In the genomic region with DNA sequence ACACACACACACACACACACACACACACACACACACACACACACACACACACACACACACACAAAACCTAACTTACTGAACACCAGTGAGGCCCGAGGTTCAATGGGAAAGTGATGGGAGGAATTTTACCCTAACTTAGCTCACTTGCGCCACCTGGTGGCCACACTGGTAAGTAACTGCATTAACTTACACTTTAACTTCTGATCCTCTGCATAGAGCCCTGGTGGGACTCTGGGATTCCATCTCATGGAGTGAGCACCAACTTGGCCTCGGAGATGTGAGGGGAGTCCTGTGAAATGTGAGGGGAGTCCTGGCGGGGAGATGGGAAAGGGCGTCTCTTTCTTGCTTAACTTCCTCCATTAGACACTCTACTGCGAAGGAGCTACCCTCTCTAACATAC, we compare ENCODE assay signal across 8 mouse cellular contexts. TPM values are rescaled to one million over a fixed set of nuclear protein-coding genes. Genes with fewer than 3 reads are reported as not detected.
DNase-seq lines count a peak whose midpoint lies in the region; ATAC-seq and TF ChIP-seq lines count a peak whose summit lies in the region.

No protein-coding gene starts in this region.

- peak; percentile 53 for ATAC-seq in common myeloid progenitor, adult 5-6 weeks (replicated peaks; ENCODE audit: low read depth, poor library complexity, severe bottlenecking)
- peak; percentile 26; the same call in 1 of the 2 replicates for ATAC-seq in liver, postnatal 0 days
- peak; percentile 48; the same call in 1 of the 2 replicates for ATAC-seq in neural tube, embryonic 15.5 days (ENCODE audit: low FRiP score)

- H3K4me2 ChIP-seq in liver, postnatal 0 days (ENCODE audit: low read depth, low read length), result no peak overlapping the region
- H3K4me2 ChIP-seq in neural tube, embryonic 15.5 days, result no peak overlapping the region

- H3K27ac ChIP-seq in liver, postnatal 0 days (ENCODE audit: low read depth), result no peak overlapping the region
- H3K27ac ChIP-seq in neural tube, embryonic 15.5 days (replicated peaks), result no peak overlapping the region
- no peak overlapping the region for H3K27ac ChIP-seq in thymus, adult 2 months (ENCODE audit: control insufficient read depth, insufficient read depth, low read length)

- H3K4me1 ChIP-seq in liver, postnatal 0 days (ENCODE audit: insufficient read depth), result peaks cover 3% of the 10 kb centered on the region; the same call in 1 of the 2 replicates
- peaks cover 3% of the 10 kb centered on the region; the same call in 1 of the 2 replicates for H3K4me1 ChIP-seq in neural tube, embryonic 15.5 days
- no peaks in the 10 kb centered on the region for H3K4me1 ChIP-seq in thymus, adult 2 months (replicated peaks; ENCODE audit: control insufficient read depth, insufficient read depth, low read length)

- 16% methylated on average over 6 of the region's 6 CpGs for WGBS in liver, postnatal 0 days (ENCODE audit: insufficient replicate concordance)
- 23% methylated on average over 6 of the region's 6 CpGs for WGBS in neural tube, embryonic 15.5 days
- WGBS in thymus, adult 2 months, result 28% methylated on average over 6 of the region's 6 CpGs

- peak; percentile 93 for TF ChIP-seq CTCF in liver, postnatal 0 days (IDR thresholded peaks at IDR 0.05; ENCODE audit: low read depth)
- TF ChIP-seq CTCF in thymus, adult 2 months (IDR thresholded peaks at IDR 0.05; ENCODE audit: borderline replicate concordance, control insufficient read depth, extremely low read depth, insufficient read depth, low read length, poor library complexity), result no peak; the same call in 1 of the 2 replicates

- no peak overlapping the region for H3K9ac ChIP-seq in liver, postnatal 0 days (replicated peaks)
- H3K9ac ChIP-seq in neural tube, embryonic 15.5 days (replicated peaks), result no peak overlapping the region

- DNase-seq in 3T3-L1 (ENCODE audit: low read depth, low spot score), result peak; percentile 92
- DNase-seq in adrenal gland, adult (ENCODE audit: inconsistent age in 2 of 2, low spot score in 1 of 2), result peak; percentile 66 to 90
- peak; percentile 82 to 85 for DNase-seq in gastrocnemius, postnatal 4 days (ENCODE audit: low spot score in 2 of 2)
- peak; percentile 76 to 94 for DNase-seq in kidney, postnatal 25 days
- DNase-seq in liver, postnatal 0 days, result peak; percentile 87
- DNase-seq in thymus, adult 2 months, result peak; percentile 71

- no peak overlapping the region for H3K4me3 ChIP-seq in liver, postnatal 0 days (ENCODE audit: low read depth, low read length)
- H3K4me3 ChIP-seq in neural tube, embryonic 15.5 days (replicated peaks), result no peak overlapping the region
- no peak overlapping the region for H3K4me3 ChIP-seq in thymus, adult 2 months (ENCODE audit: control insufficient read depth, insufficient read depth, low read length)

- H3K36me3 ChIP-seq in liver, postnatal 0 days (replicated peaks; ENCODE audit: insufficient read depth, low read length), result no peaks in the 10 kb centered on the region
- H3K36me3 ChIP-seq in neural tube, embryonic 15.5 days, result 0 out of 2 replicates have a peak, but pooled peaks cover 6% of the 10 kb centered on the region
- H3K36me3 ChIP-seq in thymus, adult 2 months (ENCODE audit: control insufficient read depth, insufficient read depth, low read length), result no peaks in the 10 kb centered on the region

- H3K9me3 ChIP-seq in liver, postnatal 0 days (ENCODE audit: low read length), result no peaks in the 10 kb centered on the region
- H3K9me3 ChIP-seq in neural tube, embryonic 15.5 days (replicated peaks), result no peaks in the 10 kb centered on the region

- H3K27me3 ChIP-seq in liver, postnatal 0 days (ENCODE audit: insufficient read depth, low read length), result no peaks in the 10 kb centered on the region
- H3K27me3 ChIP-seq in neural tube, embryonic 15.5 days (replicated peaks), result no peaks in the 10 kb centered on the region
- no peaks in the 10 kb centered on the region for H3K27me3 ChIP-seq in thymus, adult 2 months (ENCODE audit: control insufficient read depth, insufficient read depth, low read length)

- TF ChIP-seq POLR2A in thymus, adult 2 months (IDR thresholded peaks at IDR 0.05; ENCODE audit: control insufficient read depth, extremely low read depth, insufficient read depth, low read length, poor library complexity), result no peak

- TF ChIP-seq EP300 in liver, postnatal 0 days (IDR thresholded peaks at IDR 0.05; ENCODE audit: low read depth), result no peak

RNA-seq across cellular contexts. Expression of a gene that starts 38.5 kb away (rescaled TPM):
- total RNA-seq in common myeloid progenitor, adult 5-6 weeks (2017), result not detected in 2 replicates
- not detected for total RNA-seq in gastrocnemius, postnatal 4 days (2021)
- polyA plus RNA-seq in liver, postnatal 0 days (2015; fragmentation: Nextera tagmentation; extraction: Ambion mirVana), result 0.13 and 0.21 TPM in 2 replicates
- polyA plus RNA-seq in neural tube, embryonic 15.5 days (2015; fragmentation: Nextera tagmentation; extraction: Ambion mirVana), result 0.09 TPM in 1 of 2 replicates, not detected in the other
- 5.7 and 6.1 TPM in 2 replicates for polyA plus RNA-seq in thymus, adult 2 months (2012; rRNA removed)

RNA-seq across cellular contexts. Expression of a gene that starts 47.2 kb away (rescaled TPM):
- 0.09 TPM in 1 of 2 replicates, not detected in the other for total RNA-seq in common myeloid progenitor, adult 5-6 weeks (2017)
- 10 to 100 TPM; 32.1 to 35.9 TPM for total RNA-seq in gastrocnemius, postnatal 4 days (2021)
- 3.7 and 3.8 TPM in 2 replicates for polyA plus RNA-seq in liver, postnatal 0 days (2015; fragmentation: Nextera tagmentation; extraction: Ambion mirVana)
- polyA plus RNA-seq in neural tube, embryonic 15.5 days (2015; fragmentation: Nextera tagmentation; extraction: Ambion mirVana), result 24.9 and 27.8 TPM in 2 replicates
- 5.7 and 6.8 TPM in 2 replicates for polyA plus RNA-seq in thymus, adult 2 months (2012; rRNA removed)
